Mouse (Mus musculus): ENCODE measurements around the gene Usp15. TPM values are rescaled to one million over a fixed set of nuclear protein-coding genes. Genes with fewer than 3 reads are reported as not detected.

Usp15 gene
- total and polyA plus RNA-seq, 3 experiments: 65.4 to 124 (median 113) TPM

DNA sequence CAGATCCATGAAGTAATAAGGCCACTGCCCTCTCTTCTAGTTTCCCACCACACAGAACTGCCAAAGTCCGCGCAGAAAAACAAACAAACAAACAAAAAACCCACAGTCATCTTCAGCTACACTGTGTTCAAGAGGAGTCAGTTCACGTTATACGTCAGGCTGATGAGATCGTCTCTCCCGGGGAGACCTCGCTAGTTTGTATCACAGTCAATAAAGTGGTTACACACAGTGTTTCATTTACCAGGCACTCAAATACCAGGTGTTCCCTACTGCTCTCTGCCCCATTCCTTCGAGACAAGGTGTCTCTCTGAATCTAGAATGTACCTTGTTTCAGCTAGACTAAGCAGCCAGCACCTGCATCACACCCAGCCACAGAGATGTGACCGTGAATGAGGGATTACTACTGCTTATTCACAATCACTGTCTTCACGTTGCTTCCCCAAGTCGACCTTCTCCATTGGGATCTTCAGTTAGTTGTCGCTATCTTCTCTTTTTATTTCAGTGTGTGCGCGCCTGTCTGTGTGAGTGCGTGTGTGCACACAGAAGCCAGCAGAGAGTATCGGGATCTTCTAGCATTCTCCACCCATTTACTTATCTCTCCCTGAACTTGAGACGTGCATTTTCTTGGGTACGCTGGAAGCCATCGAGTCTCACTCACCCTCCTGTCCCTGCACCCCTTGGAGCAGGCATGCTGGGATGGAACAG is 3.0 kb upstream of the Usp15 start:
- TF ChIP-seq PAX5 (IDR thresholded peaks at IDR 0.05; ENCODE audit: low read length) (no peak), ZNF384 (IDR thresholded peaks at IDR 0.05; ENCODE audit: low read depth, low read length) (no peak), POLR2AphosphoS2 (IDR thresholded peaks at IDR 0.05; ENCODE audit: low read depth, low read length) (no peak), ZMIZ1 (IDR thresholded peaks at IDR 0.05; ENCODE audit: low read depth, low read length) (no peak), USF2 (conservative IDR thresholded peaks at IDR 0.05; ENCODE audit: low read depth, low read length) (no peak), KAT2A (IDR thresholded peaks at IDR 0.05; ENCODE audit: insufficient replicate concordance, low read length) (no peak), CHD2 (IDR thresholded peaks at IDR 0.05; ENCODE audit: low read length) (no peak), SMC3 (IDR thresholded peaks at IDR 0.05; ENCODE audit: low read depth, low read length) (no peak), NRF1 (IDR thresholded peaks at IDR 0.05; ENCODE audit: low read depth, low read length) (no peak)
- dilution Hi-C loops (cut with MboI; ENCODE audit: extremely low pct_ligation_motif_present, extremely low pct_unique_long_range_greater_than_20kb, low sequenced_read_pairs) (no loop called here), in situ Hi-C loops (cut with MboI; ENCODE audit: low pct_ligation_motif_present, low pct_unique_long_range_greater_than_20kb, low sequenced_read_pairs) (no loop called here)
- H3K4me1 ChIP-seq (ENCODE audit: control insufficient read depth in 1 of 2, insufficient read depth in 2 of 2): peaks cover 2 to 3% of the 10 kb centered on the region in 2 experiments; a peak in 2 of 4 replicates
- DNase-seq (ENCODE audit: extremely low read depth): no peak
- H3K9ac ChIP-seq (ENCODE audit: insufficient read depth, low read depth): no peak overlapping the region
- peaks cover 17% of the 10 kb centered on the region for H3K79me2 ChIP-seq (replicated peaks; ENCODE audit: control insufficient read depth, extremely low read depth, insufficient read depth, poor library complexity, severe bottlenecking)
- no peak overlapping the region for H3K4me2 ChIP-seq (ENCODE audit: insufficient read depth, low read depth, poor library complexity, severe bottlenecking)
- H3K27ac ChIP-seq (ENCODE audit: insufficient read depth, low read depth): no peak overlapping the region
- no peaks in the 10 kb centered on the region for H3K27me3 ChIP-seq (replicated peaks)
- no peaks in the 10 kb centered on the region for H3K9me3 ChIP-seq (replicated peaks; ENCODE audit: low read length)
- no peaks in the 10 kb centered on the region for H3K36me3 ChIP-seq (replicated peaks in 1 of 2; ENCODE audit: control insufficient read depth in 1 of 2, insufficient read depth in 1 of 2, low read length in 1 of 2)
- no peak overlapping the region for H3K4me3 ChIP-seq (replicated peaks in 1 of 3; ENCODE audit: low read depth in 2 of 3, low read length in 2 of 3, poor library complexity in 1 of 3)

DNA sequence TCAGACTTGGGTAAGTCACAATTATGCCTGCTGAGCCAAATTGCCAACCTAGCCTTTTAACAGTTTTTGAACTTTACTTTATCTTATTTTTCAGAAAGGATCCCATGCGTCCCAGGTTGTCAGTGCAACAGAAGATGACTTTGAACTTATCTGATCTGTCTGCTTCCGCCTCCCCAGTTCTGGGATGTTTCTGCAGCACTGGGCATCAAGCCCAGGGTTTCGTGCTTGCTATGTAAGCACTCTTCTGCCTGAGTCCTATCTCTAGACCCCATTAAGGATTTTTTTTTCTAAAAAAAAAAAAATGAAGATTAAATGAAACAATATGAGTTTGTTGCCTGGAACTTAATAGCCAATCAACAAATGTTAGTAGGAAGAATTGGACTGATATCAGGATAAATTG is 2.3 kb upstream of the Usp15 start:
- Histone ChIP-seq H3K27me3 (replicated peaks) (no peaks in the 10 kb centered on the region), H3K4me1 (ENCODE audit: control insufficient read depth in 1 of 2, insufficient read depth in 2 of 2) (peaks cover 4 to 9% of the 10 kb centered on the region in 2 experiments; a peak in 3 of 4 replicates), H3K36me3 (replicated peaks in 1 of 2; ENCODE audit: control insufficient read depth in 1 of 2, insufficient read depth in 1 of 2, low read length in 1 of 2) (no peaks in the 10 kb centered on the region), H3K27ac (ENCODE audit: insufficient read depth, low read depth) (no peak overlapping the region), H3K9ac (ENCODE audit: insufficient read depth, low read depth) (no peak overlapping the region), H3K4me3 (replicated peaks in 1 of 3; ENCODE audit: low read depth in 2 of 3, low read length in 2 of 3, poor library complexity in 1 of 3) (no peak overlapping the region), H3K9me3 (replicated peaks; ENCODE audit: low read length) (no peaks in the 10 kb centered on the region), H3K79me2 (replicated peaks; ENCODE audit: control insufficient read depth, extremely low read depth, insufficient read depth, poor library complexity, severe bottlenecking) (peaks cover 22% of the 10 kb centered on the region), H3K4me2 (ENCODE audit: insufficient read depth, low read depth, poor library complexity, severe bottlenecking) (no peak overlapping the region)
- TF ChIP-seq POLR2A (IDR thresholded peaks at IDR 0.05; ENCODE audit: low read depth, low read length) (no peak), CHD1 (IDR thresholded peaks at IDR 0.05; ENCODE audit: low read depth, low read length) (no peak), MXI1 (IDR thresholded peaks at IDR 0.05; ENCODE audit: low read depth, low read length) (no peak), ZNF384 (IDR thresholded peaks at IDR 0.05; ENCODE audit: low read depth, low read length) (no peak), MAFK (IDR thresholded peaks at IDR 0.05; ENCODE audit: insufficient replicate concordance, low read length) (no peak), RAD21 (IDR thresholded peaks at IDR 0.05; ENCODE audit: low read depth, low read length) (no peak), TCF12 (IDR thresholded peaks at IDR 0.05; ENCODE audit: low read depth, low read length) (no peak), TBP (conservative IDR thresholded peaks at IDR 0.05; ENCODE audit: low read depth, low read length) (no peak), PAX5 (IDR thresholded peaks at IDR 0.05; ENCODE audit: low read length) (no peak), BHLHE40 (IDR thresholded peaks at IDR 0.05; ENCODE audit: low read depth, low read length) (no peak)
- in situ Hi-C loops (cut with MboI; ENCODE audit: low pct_ligation_motif_present, low pct_unique_long_range_greater_than_20kb, low sequenced_read_pairs): no loop called here
- dilution Hi-C loops (cut with MboI; ENCODE audit: extremely low pct_ligation_motif_present, extremely low pct_unique_long_range_greater_than_20kb, low sequenced_read_pairs): no loop called here
- no peak for DNase-seq (ENCODE audit: extremely low read depth)

Measured in CH12.LX (cell line).